Mouse (Mus musculus) CH12F3 (cell line): ENCODE results near the gene Epha8.

Experiments
- in situ Hi-C: fragments of 300-500 bp; cut with MboI; formaldehyde crosslinking; loops from 2 replicates; pipeline ENCODE4 v1.14.3; 2020; ENCODE audit warnings: low sequenced_read_pairs

Epha8 gene

GRCm38 (mm10) chr4:136907809-136908208 lies 48.8 kb downstream of the Epha8 start:
- in situ Hi-C loops, result no loop called here

DNA sequence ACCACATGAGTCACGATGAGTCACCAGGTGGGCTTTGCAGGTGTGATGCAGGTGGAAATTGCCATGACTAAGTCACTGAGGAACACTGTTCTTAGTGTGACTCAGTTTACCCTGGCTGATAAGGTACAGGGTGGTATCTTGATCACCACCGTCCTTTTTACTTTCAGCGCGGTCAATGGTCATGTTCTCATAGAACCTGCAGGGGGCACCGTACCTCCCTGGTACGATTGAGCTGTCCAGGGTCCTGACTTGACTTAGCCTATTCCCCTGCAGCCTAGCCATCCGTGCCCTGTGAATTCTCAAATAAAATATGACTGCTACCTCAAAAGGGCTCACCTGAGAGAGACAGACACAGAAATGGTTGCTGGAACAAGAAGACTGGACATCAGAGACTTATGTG lies 49.6 kb downstream of the Epha8 start:
- in situ Hi-C loops, result no loop called here

DNA sequence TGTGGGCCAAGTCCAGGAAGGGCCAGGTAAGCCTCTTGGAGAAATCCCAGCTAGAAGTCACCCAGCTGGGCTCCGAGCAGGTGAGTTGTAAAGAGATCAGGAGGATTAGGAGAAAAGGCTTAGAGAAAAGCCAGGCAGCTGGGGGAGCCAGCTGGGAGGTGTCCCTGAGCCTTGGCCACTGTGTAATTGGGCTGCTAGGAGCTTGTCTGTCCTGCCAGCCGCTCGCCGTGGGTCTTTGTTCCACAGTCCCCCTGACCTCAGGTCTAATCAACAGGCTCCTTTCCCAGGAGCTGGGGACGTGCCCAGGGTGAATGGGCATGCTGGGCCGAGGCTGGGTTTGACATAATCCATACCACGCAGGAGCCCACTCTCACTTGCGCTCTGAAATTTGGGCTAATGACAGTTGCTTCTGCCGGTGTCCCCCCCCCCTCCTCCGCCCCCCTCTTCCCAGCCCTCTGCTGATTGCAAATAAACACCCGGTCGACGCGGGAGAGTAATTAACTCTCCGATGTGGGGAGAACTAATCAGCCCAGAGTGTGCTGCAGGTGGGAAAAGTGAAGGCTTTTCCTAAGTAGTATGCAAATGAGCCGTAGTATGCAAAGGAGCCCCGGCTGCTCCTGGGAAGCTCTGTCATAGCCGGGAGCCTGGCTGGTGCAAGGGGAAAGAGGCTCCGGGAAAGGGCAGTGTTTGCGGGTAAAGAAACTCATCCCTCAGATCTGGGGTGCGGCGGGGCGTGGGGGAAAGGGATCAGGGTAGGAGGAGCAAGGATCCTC lies 51.7 kb downstream of the Epha8 start:
- in situ Hi-C loops, result no loop called here

DNA sequence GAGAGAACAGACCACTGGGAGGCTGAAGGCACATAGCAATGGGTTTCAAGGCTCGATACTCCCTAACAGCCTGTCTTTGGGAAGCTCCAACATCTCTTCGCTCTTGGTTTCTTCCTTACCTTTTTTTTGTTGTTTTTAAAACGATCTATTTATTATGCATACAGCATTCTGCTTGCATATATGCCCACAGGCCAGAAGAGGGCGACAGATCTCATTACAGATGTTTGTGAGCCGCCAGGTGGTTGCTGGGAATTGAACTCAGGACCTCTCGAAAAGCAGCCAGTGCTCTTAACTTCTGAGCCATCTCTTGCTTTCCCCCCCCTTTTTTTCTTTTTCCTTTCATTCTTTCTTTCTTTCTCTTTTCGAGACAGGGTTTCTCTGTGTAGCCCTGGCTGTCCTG lies 57.5 kb downstream of the Epha8 start:
- in situ Hi-C loops, result loop anchor here (10.0 to 25.0 kb wide), 2 partner anchors 176 to 388 kb away; partner anchors contain the start of gene Wnt4

- in situ Hi-C loops, result loop anchor here (10.0 to 25.0 kb wide), 2 partner anchors 176 to 389 kb away; partner anchors contain the start of gene Wnt4
Observed at GRCm38 (mm10) chr4:136898637-136899036, 58.0 kb downstream of the Epha8 start, which contains the start of gene C1qa. Gene C1qa, minus strand, starts transcription at chr4:136898803.

GRCm38 (mm10) chr4:136898084-136898598 lies 58.5 kb downstream of the Epha8 start:
- in situ Hi-C loops, result loop anchor here (10.0 to 25.0 kb wide), 2 partner anchors 177 to 389 kb away; partner anchors contain the start of gene Wnt4

GRCm38 (mm10) chr4:136896461-136896860 lies 60.2 kb downstream of the Epha8 start:
- in situ Hi-C loops, result loop anchor here (10.0 to 25.0 kb wide), 2 partner anchors 178 to 391 kb away; partner anchors contain the start of gene Wnt4

GRCm38 (mm10) chr4:136895861-136896260 lies 60.8 kb downstream of the Epha8 start:
- in situ Hi-C loops, result loop anchor here (10.0 to 25.0 kb wide), 2 partner anchors 179 to 391 kb away; partner anchors contain the start of gene Wnt4

GRCm38 (mm10) chr4:136894821-136895220 lies 61.8 kb downstream of the Epha8 start:
- in situ Hi-C loops, result loop anchor here (5.0 to 25.0 kb wide), 3 partner anchors 82 to 392 kb away; partner anchors contain the start of gene Wnt4

DNA sequence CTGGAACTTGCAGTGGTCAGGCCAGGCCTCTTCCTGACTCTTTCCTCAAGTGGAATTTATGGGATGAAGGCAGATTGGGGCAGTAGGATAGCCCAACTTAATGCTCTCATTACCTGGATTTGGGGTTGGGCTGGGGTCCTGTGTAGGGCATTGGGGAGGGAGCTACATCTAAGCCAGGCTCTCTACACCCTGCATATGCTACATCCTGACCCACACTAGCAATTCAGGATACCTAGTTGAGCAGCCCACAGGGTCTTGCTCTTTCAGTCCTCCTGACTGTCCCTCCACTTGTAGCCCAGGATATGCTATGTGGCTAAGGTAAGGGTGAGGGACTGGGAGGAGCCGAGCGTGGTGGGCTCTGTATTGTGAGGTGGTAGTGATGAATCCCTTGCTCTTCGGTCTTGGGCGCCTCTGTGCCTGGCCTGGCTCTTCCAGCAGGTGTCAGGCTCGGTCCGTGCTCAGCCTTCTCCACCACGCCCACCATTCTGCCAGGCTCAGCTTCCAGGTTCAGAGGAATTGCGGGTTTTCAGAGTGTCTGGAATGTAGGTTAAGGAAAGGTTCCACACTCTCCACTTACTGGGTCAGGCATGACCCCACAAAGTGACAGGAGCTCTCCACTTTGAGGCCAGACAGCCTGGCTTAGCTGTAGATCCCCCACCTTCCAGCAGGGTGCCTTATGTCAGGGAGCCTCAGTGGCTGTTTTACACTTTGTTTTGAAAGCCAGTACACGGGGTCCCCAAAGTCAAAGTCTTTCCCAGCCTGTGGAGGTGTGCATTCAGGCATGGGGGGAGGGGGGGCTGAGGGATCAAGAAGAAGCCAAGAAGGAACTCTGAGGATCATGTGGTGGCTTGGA lies 62.7 kb downstream of the Epha8 start:
- in situ Hi-C loops, result loop anchor here (5.0 to 25.0 kb wide), 3 partner anchors 83 to 393 kb away; partner anchors contain the start of gene Wnt4

GRCm38 (mm10) chr4:136892811-136893210 lies 63.8 kb downstream of the Epha8 start, which contains the start of gene C1qc:
Gene C1qc, minus strand, starts transcription at chr4:136893065.
- in situ Hi-C loops, result loop anchor here (5.0 to 25.0 kb wide), 3 partner anchors 84 to 394 kb away; partner anchors contain the start of gene Wnt4

DNA sequence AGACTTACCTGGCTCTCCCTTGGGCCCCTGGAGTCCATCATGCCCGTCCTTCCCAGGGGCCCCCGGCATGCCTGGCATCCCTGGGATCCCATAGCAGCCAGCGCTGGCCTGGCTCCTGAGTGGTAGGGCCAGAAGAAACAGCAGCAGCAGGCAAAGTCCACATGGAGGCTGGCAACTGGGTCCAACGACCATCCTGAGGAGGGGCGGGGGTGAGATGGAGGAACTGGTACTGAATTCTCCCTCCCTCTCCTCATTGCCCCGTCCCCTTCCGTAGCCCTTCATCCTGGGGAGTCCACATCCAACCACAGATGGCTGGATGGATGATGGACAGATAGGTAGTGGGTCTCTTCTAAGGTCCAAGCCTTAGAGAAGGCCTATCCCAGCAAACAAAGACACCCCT lies 64.2 kb downstream of the Epha8 start:
- in situ Hi-C loops, result loop anchor here (5.0 to 25.0 kb wide), 3 partner anchors 85 to 395 kb away; partner anchors contain the start of gene Wnt4

DNA sequence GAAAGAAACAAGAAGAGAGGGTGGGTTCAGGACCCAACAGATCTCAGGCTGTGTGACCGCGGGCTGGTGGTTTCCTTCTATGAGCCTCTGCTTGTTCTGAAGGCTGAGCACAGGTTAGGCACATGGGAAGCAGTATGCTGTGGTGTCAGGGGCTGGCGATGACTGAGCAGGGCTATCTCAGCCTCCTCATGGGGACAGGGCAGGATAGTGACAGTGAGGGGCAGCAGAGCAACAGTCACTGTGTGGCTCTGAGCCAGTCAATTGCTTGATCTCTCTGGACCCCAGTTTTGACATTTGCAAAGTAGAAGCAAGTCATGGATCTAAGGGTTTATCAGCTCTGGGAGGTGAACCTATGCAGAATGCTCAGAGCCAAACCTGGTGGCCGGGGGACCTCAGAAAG lies 65.5 kb downstream of the Epha8 start:
- in situ Hi-C loops, result loop anchor here (5.0 to 25.0 kb wide), 3 partner anchors 86 to 396 kb away; partner anchors contain the start of gene Wnt4

GRCm38 (mm10) chr4:136889981-136890380 lies 66.6 kb downstream of the Epha8 start:
- in situ Hi-C loops, result loop anchor here (5.0 to 25.0 kb wide), 3 partner anchors 87 to 397 kb away; partner anchors contain the start of gene Wnt4

DNA sequence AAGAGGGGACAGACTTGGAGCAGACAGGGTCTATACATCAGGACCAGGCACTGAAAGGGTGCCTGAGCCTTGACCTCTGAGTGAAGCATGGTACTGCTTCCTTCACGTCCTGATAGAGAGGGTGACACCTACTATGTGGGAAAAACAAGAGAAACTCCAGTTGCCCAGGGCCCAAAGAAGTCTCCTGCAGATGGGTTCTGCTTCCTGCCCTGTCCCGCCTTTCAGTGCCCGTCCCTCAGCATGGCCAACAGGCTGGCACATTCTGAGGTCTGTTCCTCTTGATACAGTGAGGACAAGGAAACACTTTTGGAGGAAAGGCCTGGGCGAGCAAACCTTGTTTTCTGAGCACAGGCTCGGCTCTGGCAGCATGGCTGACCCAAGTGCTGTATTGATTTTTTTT lies 68.9 kb downstream of the Epha8 start:
- in situ Hi-C loops, result loop anchor here (25.0 kb wide), 1 partner anchor 400 kb away; the partner anchor contains the start of gene Wnt4

GRCm38 (mm10) chr4:136886101-136886500 lies 70.5 kb downstream of the Epha8 start, which contains the start of gene C1qb:
Gene C1qb, minus strand, starts transcription at chr4:136886187.
- in situ Hi-C loops, result loop anchor here (25.0 kb wide), 1 partner anchor 401 kb away; the partner anchor contains the start of gene Wnt4
